Mouse (Mus musculus): ENCODE results near the gene Fam71b. TPM values are rescaled to one million over a fixed set of nuclear protein-coding genes. Genes with fewer than 3 reads are reported as not detected.

The Fam71b gene
- total and polyA plus RNA-seq, 3 experiments: not detected

DNA sequence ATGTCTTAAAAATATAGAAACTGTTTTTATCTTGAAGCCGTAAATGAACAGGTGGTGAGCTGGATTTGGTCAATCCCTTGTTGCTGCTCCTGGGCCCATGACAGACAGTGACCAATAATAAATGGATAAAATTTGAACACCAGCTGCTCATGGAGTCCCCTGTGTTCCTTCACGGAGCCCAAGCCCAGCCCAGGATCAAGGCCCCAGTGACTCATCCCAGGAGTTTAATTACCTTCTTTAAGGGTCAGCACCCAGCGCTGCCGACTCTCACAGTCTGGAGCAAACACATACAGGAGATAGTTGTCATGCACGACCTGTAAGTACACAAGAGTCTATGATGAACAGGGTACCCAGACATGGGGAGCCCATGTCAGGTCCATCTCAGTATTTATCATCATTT is 30.6 kb upstream of the Fam71b start:
- DNase-seq (ENCODE audit: low read depth, low spot score): no peak
- H3K36me3 ChIP-seq (ENCODE audit: control insufficient read depth in 1 of 2, insufficient read depth in 2 of 2, low read length in 2 of 2): no peaks in the 10 kb centered on the region
- H3K9me3 ChIP-seq (replicated peaks; ENCODE audit: insufficient read depth, low read length): no peaks in the 10 kb centered on the region
- H3K9ac ChIP-seq (ENCODE audit: control insufficient read depth, low read depth, low read length, poor library complexity, severe bottlenecking): no peak overlapping the region
- H3K4me1 ChIP-seq (ENCODE audit: control insufficient read depth in 1 of 2, insufficient read depth in 2 of 2, low read length in 2 of 2): no peaks in the 10 kb centered on the region
- no peak overlapping the region for H3K4me3 ChIP-seq (ENCODE audit: control insufficient read depth in 1 of 2, insufficient read depth in 1 of 2, low read depth in 2 of 2, low read length in 2 of 2)
- H3K27me3 ChIP-seq (ENCODE audit: control insufficient read depth in 1 of 2, insufficient read depth in 2 of 2, low read length in 2 of 2): peaks cover 2 to 6% of the 10 kb centered on the region in 2 experiments
- TF ChIP-seq E2F4 (IDR thresholded peaks at IDR 0.05; ENCODE audit: borderline replicate concordance, low read depth, low read length) (no peak), USF1 (IDR thresholded peaks at IDR 0.05; ENCODE audit: low read depth, low read length) (no peak), CTCF (IDR thresholded peaks at IDR 0.05 in 2 of 3, conservative IDR thresholded peaks at IDR 0.05 in 1 of 3; ENCODE audit: control insufficient read depth in 1 of 3, insufficient read depth in 1 of 3, low read depth in 2 of 3, low read length in 3 of 3, poor library complexity in 1 of 3, severe bottlenecking in 1 of 3) (no peak), ZMIZ1 (IDR thresholded peaks at IDR 0.05; ENCODE audit: low read depth, low read length) (no peak), GATA1 (IDR thresholded peaks at IDR 0.05; ENCODE audit: low read depth, low read length) (no peak), USF2 (IDR thresholded peaks at IDR 0.05; ENCODE audit: borderline replicate concordance in 1 of 2, insufficient read depth in 1 of 2, low read depth in 1 of 2, low read length in 2 of 2) (no peak), ZKSCAN1 (IDR thresholded peaks at IDR 0.05; ENCODE audit: low read depth, low read length) (no peak), ETS1 (IDR thresholded peaks at IDR 0.05; ENCODE audit: low read depth, low read length) (no peak), NRF1 (IDR thresholded peaks at IDR 0.05; ENCODE audit: insufficient read depth, low read depth, low read length, poor library complexity, severe bottlenecking) (no peak), POLR2AphosphoS5 (IDR thresholded peaks at IDR 0.05; ENCODE audit: borderline replicate concordance, low read depth, low read length) (no peak), MXI1 (IDR thresholded peaks at IDR 0.05; ENCODE audit: low read depth, low read length) (no peak), UBTF (IDR thresholded peaks at IDR 0.05; ENCODE audit: borderline replicate concordance, insufficient read depth, low read depth, low read length) (no peak), TCF12 (IDR thresholded peaks at IDR 0.05; ENCODE audit: low read depth, low read length) (no peak), MYB (IDR thresholded peaks at IDR 0.05; ENCODE audit: low read depth, low read length) (no peak), POLR2A (IDR thresholded peaks at IDR 0.05; ENCODE audit: control insufficient read depth in 1 of 2, insufficient read depth in 1 of 2, low read depth in 1 of 2, low read length in 2 of 2, poor library complexity in 1 of 2) (no peak), MYC (IDR thresholded peaks at IDR 0.05; ENCODE audit: low read depth, low read length) (no peak), ZNF384 (IDR thresholded peaks at IDR 0.05; ENCODE audit: low read depth, low read length) (no peak), CHD2 (IDR thresholded peaks at IDR 0.05; ENCODE audit: low read length) (no peak), BHLHE40 (IDR thresholded peaks at IDR 0.05; ENCODE audit: borderline replicate concordance, low read depth, low read length) (no peak), RAD21 (IDR thresholded peaks at IDR 0.05; ENCODE audit: low read depth, low read length) (no peak)
- H3K27ac ChIP-seq (ENCODE audit: control insufficient read depth, low read depth, low read length): no peak overlapping the region
- no peaks in the 10 kb centered on the region for H3K79me2 ChIP-seq (ENCODE audit: control insufficient read depth, insufficient read depth, low read length, poor library complexity)

DNA sequence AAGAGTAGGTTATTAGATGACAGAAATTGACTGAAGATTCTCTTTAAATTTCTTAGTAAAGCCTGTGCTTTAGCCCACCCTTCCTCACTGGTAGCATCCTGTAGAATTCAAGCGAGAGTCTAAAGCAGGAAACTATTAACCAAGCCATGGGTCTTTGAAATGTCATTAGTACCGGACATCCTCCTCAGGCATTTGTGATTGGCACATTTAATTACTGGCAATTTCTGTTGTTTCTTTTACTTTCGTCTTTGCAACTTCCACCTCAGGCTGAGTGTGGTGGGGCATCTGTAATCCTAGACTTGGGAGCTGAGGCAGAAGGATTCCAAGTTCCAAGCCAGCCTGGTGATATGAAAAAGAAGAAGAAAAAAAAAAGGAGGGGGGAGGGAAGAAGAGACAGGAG is 30.0 kb upstream of the Fam71b start:
- H3K27ac ChIP-seq (ENCODE audit: control insufficient read depth, low read depth, low read length): no peak overlapping the region
- no peaks in the 10 kb centered on the region for H3K79me2 ChIP-seq (ENCODE audit: control insufficient read depth, insufficient read depth, low read length, poor library complexity)
- no peak overlapping the region for H3K4me3 ChIP-seq (ENCODE audit: control insufficient read depth in 1 of 2, insufficient read depth in 1 of 2, low read depth in 2 of 2, low read length in 2 of 2)
- no peaks in the 10 kb centered on the region for H3K9me3 ChIP-seq (replicated peaks; ENCODE audit: insufficient read depth, low read length)
- H3K9ac ChIP-seq (ENCODE audit: control insufficient read depth, low read depth, low read length, poor library complexity, severe bottlenecking): no peak overlapping the region
- TF ChIP-seq KAT2A (conservative IDR thresholded peaks at IDR 0.05; ENCODE audit: low read depth, low read length) (no peak), GABPA (IDR thresholded peaks at IDR 0.05; ENCODE audit: low read depth, low read length) (no peak), NELFE (IDR thresholded peaks at IDR 0.05; ENCODE audit: low read depth, low read length) (no peak), CHD1 (IDR thresholded peaks at IDR 0.05; ENCODE audit: low read depth, low read length) (no peak), MXI1 (IDR thresholded peaks at IDR 0.05; ENCODE audit: low read depth, low read length) (no peak), ZC3H11A (IDR thresholded peaks at IDR 0.05; ENCODE audit: low read depth, low read length) (no peak), JUND (IDR thresholded peaks at IDR 0.05; ENCODE audit: low read depth, low read length) (no peak), POLR2AphosphoS5 (IDR thresholded peaks at IDR 0.05; ENCODE audit: borderline replicate concordance, low read depth, low read length) (no peak), CTCF (IDR thresholded peaks at IDR 0.05 in 2 of 3, conservative IDR thresholded peaks at IDR 0.05 in 1 of 3; ENCODE audit: control insufficient read depth in 1 of 3, insufficient read depth in 1 of 3, low read depth in 2 of 3, low read length in 3 of 3, poor library complexity in 1 of 3, severe bottlenecking in 1 of 3) (no peak), ELF1 (IDR thresholded peaks at IDR 0.05; ENCODE audit: low read depth, low read length) (no peak), SMC3 (IDR thresholded peaks at IDR 0.05; ENCODE audit: low read depth, low read length) (no peak), CHD2 (IDR thresholded peaks at IDR 0.05; ENCODE audit: low read length) (no peak), MYB (IDR thresholded peaks at IDR 0.05; ENCODE audit: low read depth, low read length) (no peak), USF2 (IDR thresholded peaks at IDR 0.05; ENCODE audit: borderline replicate concordance in 1 of 2, insufficient read depth in 1 of 2, low read depth in 1 of 2, low read length in 2 of 2) (no peak), GATA1 (IDR thresholded peaks at IDR 0.05; ENCODE audit: low read depth, low read length) (no peak), UBTF (IDR thresholded peaks at IDR 0.05; ENCODE audit: borderline replicate concordance, insufficient read depth, low read depth, low read length) (no peak), TCF12 (IDR thresholded peaks at IDR 0.05; ENCODE audit: low read depth, low read length) (no peak)
- no peaks in the 10 kb centered on the region for H3K4me1 ChIP-seq (ENCODE audit: control insufficient read depth in 1 of 2, insufficient read depth in 2 of 2, low read length in 2 of 2)
- peaks cover 2 to 6% of the 10 kb centered on the region in 2 experiments for H3K27me3 ChIP-seq (ENCODE audit: control insufficient read depth in 1 of 2, insufficient read depth in 2 of 2, low read length in 2 of 2)
- DNase-seq (ENCODE audit: low read depth, low spot score): no peak
- no peaks in the 10 kb centered on the region for H3K36me3 ChIP-seq (ENCODE audit: control insufficient read depth in 1 of 2, insufficient read depth in 2 of 2, low read length in 2 of 2)
